Mouse (Mus musculus): ENCODE data around the gene Lnx1. TPM values are rescaled to one million over a fixed set of nuclear protein-coding genes. Genes with fewer than 3 reads are reported as not detected.

Gene Lnx1
- polyA plus RNA-seq, 1 experiment from 2014 or later: 1.2 TPM

DNA sequence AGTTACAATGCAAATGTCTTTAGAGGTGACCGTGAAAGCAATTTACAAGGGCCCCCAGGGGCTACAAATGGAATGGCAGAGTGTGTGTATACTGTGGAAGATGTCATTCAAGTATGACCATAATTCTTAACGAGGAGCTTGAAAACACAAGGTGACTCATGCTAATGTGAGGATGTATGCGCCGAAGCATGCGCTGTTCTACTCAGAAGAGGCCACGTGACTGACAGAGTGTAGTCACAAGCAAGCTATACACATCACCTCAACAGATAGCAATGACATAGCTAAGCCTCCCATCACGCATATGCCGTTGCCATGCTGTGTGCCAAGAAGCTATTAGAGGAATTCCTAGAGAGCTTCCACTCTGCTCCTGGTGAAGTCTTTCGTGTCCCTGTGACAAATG, 5.2 kb downstream of the Lnx1 start:
- ATAC-seq (ENCODE audit: insufficient number of reproducible peaks, low FRiP score, low TSS enrichment, low read depth): no peak
- H3K4me2 ChIP-seq: no peak overlapping the region
- no peak overlapping the region for H3K9ac ChIP-seq
- no peaks in the 10 kb centered on the region for H3K9me3 ChIP-seq
- H3K36me3 ChIP-seq: no peaks in the 10 kb centered on the region
- H3K4me1 ChIP-seq: peaks cover 11% of the 10 kb centered on the region
- no peaks in the 10 kb centered on the region for H3K27me3 ChIP-seq
- 69% methylated on average over 9 of the region's 9 CpGs for WGBS
- no peak overlapping the region for H3K27ac ChIP-seq
- no peak overlapping the region for H3K4me3 ChIP-seq

DNA sequence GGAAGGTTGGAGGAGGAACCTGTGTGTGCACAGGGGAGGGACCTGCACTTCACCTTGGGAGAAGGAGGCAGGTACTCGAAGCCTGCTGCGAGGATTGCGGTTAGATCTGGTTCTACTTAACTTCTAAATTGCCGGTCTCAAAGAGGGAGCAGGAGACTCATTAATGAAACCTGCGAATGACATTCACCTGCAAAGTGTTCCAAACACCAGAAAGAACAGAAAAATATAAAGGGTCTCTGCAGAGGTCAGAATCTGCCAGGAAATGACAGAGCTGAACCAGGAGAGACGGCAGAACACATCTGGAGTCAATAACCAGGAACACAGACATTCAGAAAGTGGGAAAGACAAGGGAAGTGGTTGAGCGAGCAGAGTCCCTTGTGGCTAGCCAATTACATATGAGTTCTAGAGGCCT, 8.3 kb downstream of the Lnx1 start:
- Histone ChIP-seq H3K9ac (no peak overlapping the region), H3K9me3 (no peaks in the 10 kb centered on the region), H3K27ac (no peak overlapping the region), H3K4me2 (no peak overlapping the region), H3K27me3 (no peaks in the 10 kb centered on the region), H3K36me3 (no peaks in the 10 kb centered on the region), H3K4me3 (no peak overlapping the region), H3K4me1 (peaks cover 8% of the 10 kb centered on the region)
- ATAC-seq (ENCODE audit: insufficient number of reproducible peaks, low FRiP score, low TSS enrichment, low read depth): no peak
- 31% methylated on average over 7 of the region's 7 CpGs for WGBS

DNA sequence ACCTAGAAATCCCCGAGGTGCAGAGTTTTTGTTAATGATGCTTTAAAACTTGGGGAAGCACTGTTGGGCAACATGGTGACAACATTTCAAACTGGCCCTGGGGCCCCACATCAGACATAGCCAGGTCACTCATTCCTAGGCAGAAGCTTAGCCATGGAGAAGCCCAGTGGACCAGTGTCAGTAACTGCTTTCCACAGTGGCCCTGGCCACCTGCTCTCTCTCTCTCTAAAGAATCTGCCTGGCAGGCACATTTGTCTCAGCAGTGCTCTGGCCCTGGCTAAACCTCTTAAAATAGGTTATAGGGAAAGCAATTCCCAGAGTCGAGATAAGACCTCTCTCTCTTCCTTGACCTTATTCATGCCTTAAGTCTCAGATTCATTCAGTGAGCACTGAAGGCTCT, 8.9 kb downstream of the Lnx1 start:
- H3K4me3 ChIP-seq: no peak overlapping the region
- H3K4me1 ChIP-seq: peaks cover 8% of the 10 kb centered on the region
- H3K9me3 ChIP-seq: no peaks in the 10 kb centered on the region
- no peak overlapping the region for H3K4me2 ChIP-seq
- H3K36me3 ChIP-seq: no peaks in the 10 kb centered on the region
- no peak overlapping the region for H3K9ac ChIP-seq
- H3K27ac ChIP-seq: no peak overlapping the region
- H3K27me3 ChIP-seq: no peaks in the 10 kb centered on the region
- 34% methylated on average over 2 of the region's 2 CpGs for WGBS
- no peak for ATAC-seq (ENCODE audit: insufficient number of reproducible peaks, low FRiP score, low TSS enrichment, low read depth)

DNA sequence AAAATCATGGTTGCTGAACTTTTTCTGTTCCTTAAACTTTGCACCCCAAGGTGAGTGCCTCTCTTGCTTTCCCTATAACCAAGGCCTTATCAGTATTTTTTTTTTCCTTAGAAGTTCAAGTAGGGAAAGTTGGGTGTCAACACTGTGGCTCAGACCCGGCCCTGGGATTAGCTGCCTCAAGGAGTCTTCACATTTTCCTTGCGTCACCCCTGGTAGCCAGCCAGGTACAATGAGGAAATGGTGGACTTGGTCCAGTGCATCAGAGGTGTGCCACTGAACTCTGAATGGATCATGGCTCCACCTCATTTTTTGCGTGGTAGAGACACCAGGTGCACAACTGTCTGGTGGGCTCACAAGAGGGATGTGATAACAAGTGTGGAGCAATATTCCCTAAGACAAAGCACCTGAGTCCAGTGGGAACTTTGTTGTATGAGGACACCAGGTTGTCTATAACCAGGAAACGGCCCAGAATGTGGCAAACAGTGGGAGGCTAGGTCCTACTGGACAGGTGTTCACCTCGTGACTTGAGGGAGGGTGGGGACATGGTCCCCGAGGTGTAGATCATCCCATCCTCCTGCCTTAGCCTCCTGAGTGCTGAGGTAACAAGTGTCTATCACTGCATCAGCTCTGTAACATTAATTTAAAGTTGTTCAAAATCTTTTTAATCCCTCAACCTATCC, 10.2 kb downstream of the Lnx1 start:
- Histone ChIP-seq H3K36me3 (no peaks in the 10 kb centered on the region), H3K27me3 (no peaks in the 10 kb centered on the region), H3K4me2 (no peak overlapping the region), H3K9ac (no peak overlapping the region), H3K9me3 (no peaks in the 10 kb centered on the region), H3K4me1 (peaks cover 8% of the 10 kb centered on the region), H3K27ac (no peak overlapping the region), H3K4me3 (no peak overlapping the region)
- no peak for ATAC-seq (ENCODE audit: insufficient number of reproducible peaks, low FRiP score, low TSS enrichment, low read depth)
- WGBS: 80% methylated on average over 6 of the region's 6 CpGs

DNA sequence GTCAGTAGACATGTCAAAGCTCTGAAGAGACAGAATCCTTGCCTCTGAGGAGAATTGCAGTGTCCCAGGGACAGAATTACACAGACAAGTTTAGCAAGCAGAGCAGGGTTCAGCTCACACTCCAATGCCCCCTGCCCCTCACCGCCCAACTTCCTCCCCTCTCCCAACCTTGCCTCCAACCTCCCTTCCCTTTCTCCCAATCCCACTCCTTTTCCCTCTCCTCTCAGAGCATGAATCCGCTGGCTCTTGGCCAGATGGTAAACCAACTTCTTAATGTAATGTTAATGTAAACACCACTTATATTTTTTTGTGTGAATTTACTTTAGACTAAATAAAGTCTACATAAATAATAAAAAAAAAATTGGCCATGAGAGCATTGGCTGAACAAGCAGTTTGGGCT, 13.9 kb downstream of the Lnx1 start:
- Histone ChIP-seq H3K4me3 (no peak overlapping the region), H3K4me1 (no peaks in the 10 kb centered on the region; the same call in 1 of the 2 replicates), H3K4me2 (no peak overlapping the region), H3K9me3 (no peaks in the 10 kb centered on the region), H3K27ac (no peak overlapping the region), H3K36me3 (no peaks in the 10 kb centered on the region), H3K27me3 (no peaks in the 10 kb centered on the region), H3K9ac (no peak overlapping the region)
- WGBS: 69% methylated on average over 2 of the region's 2 CpGs
- no peak for ATAC-seq (ENCODE audit: insufficient number of reproducible peaks, low FRiP score, low TSS enrichment, low read depth)

DNA sequence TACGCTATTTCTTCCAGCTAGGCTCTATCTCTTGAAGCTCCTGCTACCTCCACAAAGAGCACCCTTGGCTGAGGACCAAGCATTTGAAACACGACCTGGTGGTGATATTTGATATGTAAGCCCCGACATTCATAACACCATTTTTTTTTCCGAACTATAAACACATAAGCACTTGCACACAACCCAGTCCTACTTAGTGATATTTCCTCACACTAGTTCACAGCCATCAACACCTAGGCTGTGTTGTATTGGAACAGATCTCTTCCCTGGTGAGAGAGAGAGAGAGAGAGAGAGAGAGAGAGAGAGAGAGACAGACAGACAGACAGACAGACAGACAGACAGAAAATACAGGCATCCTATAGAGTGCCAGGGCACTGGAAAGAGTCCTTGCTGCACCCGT, 17.8 kb downstream of the Lnx1 start:
- no peak overlapping the region for H3K4me2 ChIP-seq
- no peaks in the 10 kb centered on the region for H3K9me3 ChIP-seq
- H3K27me3 ChIP-seq: no peaks in the 10 kb centered on the region
- no peak for ATAC-seq (ENCODE audit: insufficient number of reproducible peaks, low FRiP score, low TSS enrichment, low read depth)
- H3K9ac ChIP-seq: no peak overlapping the region
- WGBS: 53% methylated on average over 5 of the region's 5 CpGs
- no peaks in the 10 kb centered on the region for H3K4me1 ChIP-seq
- H3K4me3 ChIP-seq: no peak overlapping the region
- H3K27ac ChIP-seq: no peak overlapping the region
- H3K36me3 ChIP-seq: no peaks in the 10 kb centered on the region

DNA sequence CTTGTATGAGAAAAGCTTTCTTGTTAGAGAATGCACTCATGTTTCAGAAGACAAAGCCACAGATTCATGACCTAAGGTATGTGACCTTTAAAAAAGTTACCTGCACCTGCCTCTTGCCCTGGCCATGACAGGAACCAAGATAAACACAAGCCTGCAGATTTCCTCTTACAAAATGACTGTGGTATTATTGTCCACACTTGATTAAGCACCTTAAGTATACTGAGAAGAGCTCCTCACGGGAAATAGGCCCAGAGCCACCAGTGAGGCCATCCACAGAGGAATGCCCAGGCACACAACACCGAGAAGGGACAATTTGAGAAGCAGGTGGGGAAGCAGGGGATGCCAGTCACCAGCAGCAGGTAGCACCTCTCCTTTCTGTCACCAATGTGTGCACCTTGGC, 18.9 kb downstream of the Lnx1 start:
- 83% methylated on average over 2 of the region's 2 CpGs for WGBS

DNA sequence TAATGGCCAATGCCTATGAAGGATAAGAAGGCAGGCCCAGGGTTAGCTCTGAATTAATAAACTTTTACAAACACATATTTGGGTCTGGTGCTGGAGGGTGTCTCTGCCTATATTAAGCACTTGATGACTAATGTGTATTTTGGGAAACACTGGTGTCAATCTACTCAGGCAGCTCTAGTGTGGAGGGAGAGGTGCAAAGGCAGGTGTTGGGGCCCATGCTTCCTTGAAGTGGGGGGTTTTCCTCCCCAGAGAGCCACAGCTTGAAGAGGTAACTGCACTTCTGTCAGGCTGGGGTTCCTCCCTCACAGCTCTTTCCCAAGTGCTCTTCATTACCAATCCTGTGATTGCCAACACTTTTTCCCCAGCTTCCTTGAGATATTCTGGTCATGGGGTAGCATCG, 20.0 kb downstream of the Lnx1 start:
- Histone ChIP-seq H3K9ac (no peak overlapping the region), H3K27me3 (no peaks in the 10 kb centered on the region), H3K4me2 (no peak overlapping the region), H3K27ac (no peak overlapping the region), H3K4me1 (0 out of 2 replicates have a peak, but pooled peaks cover 3% of the 10 kb centered on the region), H3K36me3 (no peaks in the 10 kb centered on the region), H3K9me3 (no peaks in the 10 kb centered on the region), H3K4me3 (no peak overlapping the region)
- ATAC-seq (ENCODE audit: insufficient number of reproducible peaks, low FRiP score, low TSS enrichment, low read depth): no peak
- 94% methylated on average over 1 of the region's 1 CpGs for WGBS

More for the DNA sequence above, 18.9 kb downstream of the Lnx1 start:
- Histone ChIP-seq H3K4me2 (no peak overlapping the region), H3K27ac (no peak overlapping the region), H3K27me3 (no peaks in the 10 kb centered on the region), H3K4me1 (no peaks in the 10 kb centered on the region), H3K9ac (no peak overlapping the region), H3K4me3 (no peak overlapping the region), H3K9me3 (no peaks in the 10 kb centered on the region), H3K36me3 (no peaks in the 10 kb centered on the region)
- ATAC-seq (ENCODE audit: insufficient number of reproducible peaks, low FRiP score, low TSS enrichment, low read depth): no peak

DNA sequence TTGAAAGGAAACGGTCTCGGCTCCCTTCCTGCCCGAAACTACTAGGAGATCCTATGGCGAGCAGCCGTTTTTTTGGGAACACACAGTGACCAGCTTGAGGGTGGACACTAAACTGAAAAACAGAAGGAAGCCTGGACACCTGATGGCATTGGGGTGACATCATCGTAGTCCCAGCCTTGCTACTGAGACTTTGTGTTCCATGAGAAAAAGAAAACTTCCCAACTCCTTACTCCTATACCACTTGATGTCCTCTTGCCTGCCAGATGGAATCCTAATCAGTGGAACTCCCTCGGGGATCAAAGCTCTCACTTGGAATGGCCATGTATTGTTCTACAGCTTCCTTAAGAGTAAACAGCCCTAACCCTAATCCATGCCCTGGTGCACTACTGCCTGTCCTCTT, 23.1 kb downstream of the Lnx1 start:
- WGBS: 65% methylated on average over 7 of the region's 7 CpGs
- Histone ChIP-seq H3K4me1 (0 out of 2 replicates have a peak, but pooled peaks cover 7% of the 10 kb centered on the region), H3K27ac (no peak overlapping the region), H3K4me2 (no peak overlapping the region), H3K36me3 (no peaks in the 10 kb centered on the region), H3K9ac (no peak overlapping the region), H3K9me3 (no peaks in the 10 kb centered on the region), H3K4me3 (no peak overlapping the region), H3K27me3 (no peaks in the 10 kb centered on the region)
- ATAC-seq (ENCODE audit: insufficient number of reproducible peaks, low FRiP score, low TSS enrichment, low read depth): no peak

DNA sequence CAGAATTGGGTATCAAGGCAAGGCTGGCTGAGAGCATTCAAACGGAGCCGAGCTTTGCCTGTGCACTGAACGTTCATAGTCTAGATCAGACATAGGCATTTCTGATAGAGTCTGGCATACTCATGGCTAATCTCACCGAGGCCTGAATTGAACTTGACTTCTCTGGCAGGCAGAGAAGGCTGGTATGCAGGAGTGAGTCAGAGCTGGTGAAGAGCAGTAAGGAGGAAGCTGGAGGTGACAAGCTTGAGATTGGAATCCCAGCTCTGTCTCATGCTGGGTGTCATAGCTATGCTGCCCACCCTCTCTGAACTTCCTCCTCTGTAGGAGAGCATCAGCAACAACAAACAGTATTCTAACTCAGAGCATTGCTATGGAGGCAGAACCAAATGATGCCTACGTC, 24.0 kb downstream of the Lnx1 start:
- no peak overlapping the region for H3K4me2 ChIP-seq
- H3K9me3 ChIP-seq: no peaks in the 10 kb centered on the region
- H3K4me1 ChIP-seq: 0 out of 2 replicates have a peak, but pooled peaks cover 7% of the 10 kb centered on the region
- no peak overlapping the region for H3K4me3 ChIP-seq
- WGBS: 87% methylated on average over 5 of the region's 5 CpGs
- H3K36me3 ChIP-seq: no peaks in the 10 kb centered on the region
- no peak overlapping the region for H3K27ac ChIP-seq
- ATAC-seq (ENCODE audit: insufficient number of reproducible peaks, low FRiP score, low TSS enrichment, low read depth): no peak
- no peaks in the 10 kb centered on the region for H3K27me3 ChIP-seq
- no peak overlapping the region for H3K9ac ChIP-seq

DNA sequence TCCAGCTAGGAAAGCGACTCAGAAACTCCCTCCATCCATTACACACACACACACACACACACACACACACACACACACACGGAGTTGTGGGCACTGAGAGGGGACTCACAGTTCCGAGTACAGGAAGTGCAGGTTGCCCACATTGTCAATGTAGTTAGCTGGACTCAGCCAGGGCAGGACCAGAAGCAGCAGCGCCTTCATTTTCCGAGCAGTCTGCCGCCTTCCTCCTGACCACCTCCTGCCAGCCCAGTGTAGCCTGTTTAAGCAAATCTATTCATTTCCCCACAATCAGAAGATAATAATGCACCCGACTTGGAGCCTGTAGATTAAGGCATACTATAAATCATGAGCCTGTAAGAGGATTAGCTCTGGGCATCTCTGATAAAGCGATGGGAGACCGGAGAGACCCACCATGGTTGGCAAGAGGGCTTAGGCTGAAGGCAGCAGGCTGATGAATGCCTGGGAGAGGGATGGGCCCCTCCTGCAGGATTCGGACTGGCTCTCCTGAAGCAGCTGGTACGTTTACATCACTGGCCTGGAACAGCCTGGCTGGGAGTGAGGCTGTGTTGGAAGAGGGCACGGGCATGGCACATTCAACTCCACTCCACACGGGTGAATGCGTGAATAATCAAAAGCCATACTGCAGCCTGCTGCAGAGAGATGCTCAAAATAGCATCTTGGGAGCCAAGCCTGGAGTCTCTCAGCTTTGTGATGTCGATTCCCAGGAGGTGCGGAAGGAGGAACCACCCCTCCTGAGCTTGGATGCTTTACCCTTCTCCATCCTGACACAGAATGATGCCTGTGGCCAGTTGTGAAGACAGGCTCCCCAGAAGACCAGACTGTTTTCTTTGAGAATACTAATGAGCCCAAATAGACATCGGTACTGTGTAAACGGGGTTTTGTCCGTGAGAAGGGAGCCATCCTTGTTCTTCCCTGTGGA, 25.0 kb downstream of the Lnx1 start:
- Histone ChIP-seq H3K9me3 (no peaks in the 10 kb centered on the region), H3K9ac (no peak overlapping the region), H3K36me3 (no peaks in the 10 kb centered on the region), H3K4me2 (no peak overlapping the region), H3K4me3 (no peak overlapping the region), H3K4me1 (0 out of 2 replicates have a peak, but pooled peaks cover 7% of the 10 kb centered on the region), H3K27me3 (no peaks in the 10 kb centered on the region), H3K27ac (no peak overlapping the region)
- WGBS: 70% methylated on average over 19 of the region's 19 CpGs
- no peak for ATAC-seq (ENCODE audit: insufficient number of reproducible peaks, low FRiP score, low TSS enrichment, low read depth)

DNA sequence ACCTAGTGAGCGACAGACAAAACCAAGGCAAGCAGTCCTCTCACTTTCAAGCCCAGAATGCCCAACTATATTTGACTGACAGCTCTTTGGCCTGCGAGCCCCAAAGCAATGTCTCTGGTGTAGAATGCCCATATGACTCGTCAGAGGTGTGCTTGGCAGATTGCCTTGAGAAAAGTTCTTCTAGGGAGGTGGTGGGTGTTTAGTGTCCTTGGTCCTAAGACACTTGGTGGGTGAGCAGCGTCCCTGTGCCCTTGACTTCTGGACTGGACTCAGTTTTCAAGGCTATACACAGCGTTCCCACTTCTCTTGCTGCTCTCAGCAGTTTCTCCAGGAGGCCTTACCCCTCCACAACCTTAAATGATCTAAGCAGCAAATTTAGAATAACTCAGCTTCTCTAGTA, 30.2 kb downstream of the Lnx1 start:
- no peak for ATAC-seq (ENCODE audit: insufficient number of reproducible peaks, low FRiP score, low TSS enrichment, low read depth)
- no peak overlapping the region for H3K9ac ChIP-seq
- no peak overlapping the region for H3K4me3 ChIP-seq
- WGBS: 81% methylated on average over 5 of the region's 5 CpGs
- no peaks in the 10 kb centered on the region for H3K9me3 ChIP-seq
- H3K36me3 ChIP-seq: no peaks in the 10 kb centered on the region
- no peaks in the 10 kb centered on the region for H3K27me3 ChIP-seq
- H3K4me2 ChIP-seq: no peak overlapping the region
- no peak overlapping the region for H3K27ac ChIP-seq
- H3K4me1 ChIP-seq: 0 out of 2 replicates have a peak, but pooled peaks cover 2% of the 10 kb centered on the region
